ENCODE assay signal across 21 mouse cellular contexts in genomic region chr13:60124456-60124855, GRCm38 (mm10). TPM values are rescaled to one million over a fixed set of nuclear protein-coding genes. Genes with fewer than 3 reads are reported as not detected.
"Had no signal": no experiment of that assay in that cellular context is flagged by ENCODE, and none has a peak within 500 bp of the region (broad histone marks: within the 10 kb centered on the region; RNA-seq: fewer than 3 reads in every experiment).

No protein-coding gene starts in this region.

- ATAC-seq: hindbrain, embryonic 16.5 days; intestine, embryonic 16.5 days; liver, embryonic 12.5 days had no signal

- H3K9me3 ChIP-seq: heart, embryonic 12.5 days; hindbrain, embryonic 10.5 days; hindbrain, embryonic 12.5 days; kidney, embryonic 15.5 days; limb, embryonic 13.5 days; limb, embryonic 15.5 days; liver, embryonic 12.5 days had no signal

- H3K36me3 ChIP-seq: heart, embryonic 12.5 days; hindbrain, embryonic 10.5 days; hindbrain, embryonic 12.5 days; kidney, embryonic 15.5 days; limb, embryonic 13.5 days; limb, embryonic 15.5 days; liver, embryonic 12.5 days had no signal

- H3K4me1 ChIP-seq: liver, embryonic 12.5 days had no signal

- DNase-seq: gastrocnemius, adult 2 months; gastrocnemius, postnatal 10 days; gastrocnemius, postnatal 25 days; heart, adult 2 months; heart, postnatal 10 days; heart, postnatal 4 days; kidney, adult 11 months had no signal

- H3K9ac ChIP-seq: hindbrain, embryonic 12.5 days; hindbrain, embryonic 14.5 days; kidney, embryonic 15.5 days; limb, embryonic 13.5 days; limb, embryonic 15.5 days; liver, embryonic 12.5 days; liver, embryonic 14.5 days had no signal

- H3K27ac ChIP-seq: heart, adult 2 months; hindbrain, embryonic 12.5 days; hindbrain, embryonic 14.5 days; kidney, postnatal 0 days; left cerebral cortex, adult 2 months; limb, embryonic 13.5 days; limb, embryonic 15.5 days; liver, embryonic 12.5 days; liver, embryonic 14.5 days had no signal

- H3K4me3 ChIP-seq: gastrocnemius, adult 2 months; heart, adult 2 months; heart, embryonic 12.5 days; hindbrain, embryonic 10.5 days; hindbrain, embryonic 12.5 days; kidney, embryonic 15.5 days; left cerebral cortex, adult 2 months; limb, embryonic 13.5 days; limb, embryonic 15.5 days; liver, embryonic 12.5 days had no signal

- H3K4me2 ChIP-seq: heart, embryonic 12.5 days; hindbrain, embryonic 14.5 days; kidney, embryonic 15.5 days; limb, embryonic 15.5 days; liver, embryonic 12.5 days had no signal

- H3K27me3 ChIP-seq: heart, embryonic 12.5 days; kidney, embryonic 15.5 days had no signal

RNA-seq across cellular contexts. Expression of gene Gas1, which starts 52.7 kb away (rescaled TPM):
- total RNA-seq: granulocyte monocyte progenitor cell, adult 5-6 weeks had no signal
